Mouse (Mus musculus) skeletal muscle tissue, postnatal 0 days (tissue): ENCODE results near the gene Pom121. TPM values are rescaled to one million over a fixed set of nuclear protein-coding genes. Genes with fewer than 3 reads are reported as not detected.

ENCODE experiments used
- microRNA-seq, 2 experiments: library from miRNA; unstranded; fragments of <30 nt; microRNA quantifications; one replicate each; pipeline ENCODE4; 2016
- polyA plus RNA-seq: library from polyadenylated mRNA; unstranded; fragments of >200 nt; fragmentation: Nextera tagmentation; extraction: Ambion mirVana; gene quantifications from 2 replicates; pipeline ENCODE4 v1.2.1, GENCODE M21; 2015

The Pom121 gene
- 4.6 TPM in 2 replicates for polyA plus RNA-seq

GRCm38 (mm10) chr5:135394004-135394823, at the start of gene Pom121:
TSS of gene Pom121 (minus strand) at chr5:135394546.

GRCm38 (mm10) chr5:135369787-135370654, 24.3 kb downstream of the Pom121 start, which contains the start of gene Nsun5:
TSS of gene Nsun5 (plus strand) at chr5:135369953.

GRCm38 (mm10) chr5:135352995-135353394, 41.4 kb downstream of the Pom121 start, which contains the start of gene Trim50:
TSS of gene Trim50 (plus strand) at chr5:135353295.

DNA sequence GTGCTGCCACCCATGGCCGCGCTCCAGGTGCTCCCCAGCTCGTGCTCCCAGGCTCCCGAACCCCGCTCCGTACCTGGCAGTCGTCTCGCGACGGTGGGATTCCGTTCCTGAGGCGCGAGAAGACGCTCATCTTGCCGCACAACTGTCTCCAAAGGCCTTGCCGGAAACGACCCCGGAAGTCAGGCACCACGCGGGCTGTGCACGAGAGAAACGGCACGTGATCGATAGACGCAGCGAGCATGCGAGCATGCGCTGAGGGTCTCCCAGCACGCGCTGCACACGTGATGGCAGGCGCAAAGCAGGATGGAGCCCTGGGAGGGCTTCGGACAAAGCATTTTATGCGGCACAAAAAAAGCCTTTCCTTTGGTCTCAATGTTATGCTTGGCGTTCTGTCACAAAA, 44.5 kb downstream of the Pom121 start, which contains the start of gene Fkbp6:
Gene Fkbp6, minus strand, starts transcription at position 183 of the 400 bp plus-strand sequence.

Small RNA genes lying within 50 kb of the gene (microRNA-seq; reads per million reads assigned to microRNA genes)
- 0.20 to 0.64 reads per million in 2 experiments for gene Mir7033

Other genes with a start within 250 kb of the Pom121 start
- gene Tbl2, start 244.9 kb downstream of the Pom121 start, polyA plus RNA-seq = 12.9 and 16.9 TPM in 2 replicates
- gene Bcl7b, start 226.3 kb downstream of the Pom121 start, polyA plus RNA-seq = 37.1 and 39.5 TPM in 2 replicates
- gene Baz1b, start 207.3 kb downstream of the Pom121 start, polyA plus RNA-seq = 13.8 and 14.0 TPM in 2 replicates
- 24.7 and 25.4 TPM in 2 replicates for gene Fzd9, start 143.3 kb downstream of the Pom121 start, polyA plus RNA-seq
- not detected in 2 replicates for gene Fkbp6, start 44.5 kb downstream of the Pom121 start, polyA plus RNA-seq
- gene Trim50, start 41.3 kb downstream of the Pom121 start, polyA plus RNA-seq = not detected in 2 replicates
- 15.5 and 15.6 TPM in 2 replicates for gene Nsun5, start 24.6 kb downstream of the Pom121 start, polyA plus RNA-seq
- 19.6 and 24.4 TPM in 2 replicates for gene Hip1, start 150.6 kb upstream of the Pom121 start, polyA plus RNA-seq
- not detected in 2 replicates for gene Ccl26, start 169.0 kb upstream of the Pom121 start, polyA plus RNA-seq
- 2.1 and 5.2 TPM in 2 replicates for gene Ccl24, start 178.5 kb upstream of the Pom121 start, polyA plus RNA-seq
- 20.3 and 21.2 TPM in 2 replicates for gene Rhbdd2, start 238.1 kb upstream of the Pom121 start, polyA plus RNA-seq